Mouse (Mus musculus) testis, adult 2 months (tissue): ENCODE data around the gene Slc1a3.

Experiments
- CTCF ChIP-seq: fragments of 200-500 bp; IDR thresholded peaks from 2 replicates; pipeline ENCODE4 v1.5.1; 2012; ENCODE audit warnings: low read depth, mild to moderate bottlenecking, inconsistent platforms, low read length, moderate library complexity; ENCODE audit not compliant: control insufficient read depth, insufficient read depth, insufficient replicate concordance
- POLR2A ChIP-seq: fragments of 200-500 bp; IDR thresholded peaks from 2 replicates; pipeline ENCODE4 v1.6.1; 2012; ENCODE audit warnings: low read depth, mild to moderate bottlenecking, inconsistent platforms, low read length, moderate library complexity; ENCODE audit not compliant: control insufficient read depth

DNA sequence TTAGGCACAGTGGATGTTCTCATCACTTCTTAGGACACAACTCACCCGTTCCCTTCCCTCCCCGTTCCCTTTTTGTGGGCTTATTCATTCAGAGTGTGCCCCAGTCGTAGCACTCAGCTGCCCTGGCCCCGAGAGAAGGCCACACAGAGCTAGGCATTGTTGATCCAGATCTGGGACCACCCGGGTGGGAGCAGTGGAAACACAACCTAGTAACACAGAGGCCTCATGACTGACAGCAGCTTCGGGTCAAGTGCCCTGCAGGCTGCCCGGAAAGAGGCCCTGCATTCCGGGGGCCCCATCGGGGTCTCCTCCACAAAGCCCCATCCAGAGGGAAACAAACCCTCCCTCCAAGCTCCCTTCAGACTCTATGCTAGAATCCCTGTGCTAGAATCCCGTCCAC, 78.2 kb downstream of the Slc1a3 start:
- TF ChIP-seq CTCF (no peak), POLR2A (no peak)
